Mouse (Mus musculus) liver, embryonic 14.5 days (tissue): Measurements from ENCODE around the gene Efna3. TPM values are rescaled to one million over a fixed set of nuclear protein-coding genes. Genes with fewer than 3 reads are reported as not detected.

ENCODE experiments used
- ATAC-seq: fragments of 200-750 bp; cut with Nextera tagmentation; 2 replicates; pipeline ENCODE4 v1.8.0; 2017; ENCODE audit warnings: moderate number of reproducible peaks, mild to moderate bottlenecking, moderate library complexity; ENCODE audit not compliant: insufficient read depth
- DNase-seq, 3 experiments: peaks; one replicate each; pipeline ENCODE4 v3.0.0-alpha.2; 2012 to 2013; ENCODE audit warnings: low read depth in 3 of 3, low spot score in 3 of 3
- H3K27ac ChIP-seq: fragments of 300-500 bp; sonication (generic); 2 replicates; pipeline ENCODE4 v1.5.1; 2014; ENCODE audit warnings: moderate library complexity, mild to moderate bottlenecking, control low read depth, inconsistent platforms
- H3K27me3 ChIP-seq: fragments of 300-500 bp; sonication (generic); 2 replicates; pipeline ENCODE4 v1.6.1; 2014; ENCODE audit warnings: mild to moderate bottlenecking, low read length, moderate library complexity; ENCODE audit not compliant: control insufficient read depth, insufficient read depth
- H3K36me3 ChIP-seq: fragments of 300-500 bp; sonication (generic); replicated peaks from 2 replicates; pipeline ENCODE4 v1.6.1; 2014; ENCODE audit warnings: low read depth; ENCODE audit not compliant: control insufficient read depth, insufficient read depth
- H3K4me1 ChIP-seq, 2 experiments: fragments of 200-500 bp in 1 of 2; fragments of 300-500 bp in 1 of 2; sonication (generic) in 1 of 2; replicated peaks; 2 replicates each; pipeline ENCODE4 v1.6.1; 2012 to 2014; ENCODE audit warnings: antibody characterized with exemption in 1 of 2, inconsistent platforms in 1 of 2, low read length in 1 of 2; ENCODE audit not compliant: control insufficient read depth in 2 of 2, insufficient read depth in 2 of 2
- H3K4me2 ChIP-seq: fragments of 300-500 bp; sonication (generic); 2 replicates; pipeline ENCODE4 v1.6.1; 2014; ENCODE audit warnings: low read depth, mild to moderate bottlenecking, control low read depth, moderate library complexity
- H3K4me3 ChIP-seq, 2 experiments: fragments of 200-500 bp in 1 of 2; fragments of 300-500 bp in 1 of 2; sonication (generic) in 1 of 2; 2 replicates each; pipeline ENCODE4 v1.5.1; 2012 to 2014; ENCODE audit warnings: low read depth in 2 of 2, low read length in 2 of 2, mild to moderate bottlenecking in 2 of 2, control low read depth in 1 of 2, inconsistent platforms in 1 of 2, moderate library complexity in 1 of 2; ENCODE audit not compliant: insufficient read depth in 1 of 2
- H3K9ac ChIP-seq: fragments of 300-500 bp; sonication (generic); replicated peaks from 2 replicates; pipeline ENCODE4 v1.6.1; 2014; ENCODE audit warnings: mild to moderate bottlenecking, control low read depth, moderate library complexity
- H3K9me3 ChIP-seq: fragments of 300-500 bp; sonication (generic); 2 replicates; pipeline ENCODE4 v1.6.1; 2016; ENCODE audit warnings: low read length, mixed read lengths; ENCODE audit not compliant: control insufficient read depth
- CTCF ChIP-seq: IDR thresholded peaks from 2 replicates; pipeline ENCODE4 v1.5.1; 2016; ENCODE audit warnings: antibody characterized with exemption, low read depth, control low read depth
- EP300 ChIP-seq: IDR thresholded peaks from 2 replicates; pipeline ENCODE4 v1.6.1; 2016; ENCODE audit warnings: antibody characterized with exemption, low read depth
- whole genome bisulfite sequencing: fragments of 180-500 bp; shearing (Covaris S2); extraction: QIAGEN DNeasy Blood & Tissue Kit; methylation state at CpG from one replicate; pipeline ENCODE4 v1.1.7; 2014; ENCODE audit not compliant: insufficient replicate concordance; 5-methylcytosine and 5-hydroxymethylcytosine counted together
- polyA plus RNA-seq, 2 experiments: library from polyadenylated mRNA; depleted of rRNA in 1 of 2; stranded (reverse) in 1 of 2; unstranded in 1 of 2; fragments of >200 nt; fragmentation: Nextera tagmentation in 1 of 2; extraction: Ambion mirVana in 1 of 2; gene quantifications; 2 replicates each; pipeline versions ENCODE4 v1.2.1 to v1.2.3; 2012 to 2014

The Efna3 gene
- polyA plus RNA-seq, 2 experiments = 0.05 to 0.06 TPM

GRCm38 (mm10) chr3:89293247-89293918, 29.4 kb downstream of the Efna3 start:
- Histone ChIP-seq H3K36me3 (no peaks in the 10 kb centered on the region), H3K4me2 (no peak overlapping the region), H3K9ac (no peak overlapping the region), H3K27ac (no peak overlapping the region), H3K4me1 (peaks cover 0 to 13% of the 10 kb centered on the region in 2 experiments; a peak in 2 of 4 replicates), H3K9me3 (no peaks in the 10 kb centered on the region), H3K27me3 (no peaks in the 10 kb centered on the region), H3K4me3 (no peak overlapping the region)
- TF ChIP-seq EP300 = no peak
- TF ChIP-seq CTCF = no peak
- DNase-seq = no peak
- WGBS = 69% methylated on average over 11 of the region's 11 CpGs
- peak; percentile 57 for ATAC-seq

DNA sequence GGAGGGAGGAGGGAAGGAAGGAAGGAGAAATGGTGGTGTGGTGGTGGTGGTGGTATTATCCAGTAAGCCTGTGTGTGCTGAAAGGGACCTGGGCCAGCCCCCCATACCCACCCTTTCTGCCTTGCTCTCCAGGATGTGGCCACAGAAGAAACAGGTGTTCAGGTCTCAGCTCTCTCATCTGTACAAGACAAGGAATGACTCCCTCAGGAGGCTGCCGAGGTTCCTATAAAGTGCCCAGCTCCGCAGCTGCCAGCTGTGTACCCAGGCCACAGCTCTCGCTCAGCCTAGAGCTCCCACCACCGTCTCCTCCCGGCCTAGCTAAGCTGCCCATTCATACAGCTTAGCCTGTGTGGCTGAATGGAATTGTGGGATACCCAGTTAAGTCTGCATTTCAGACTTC, 30.5 kb downstream of the Efna3 start:
- no peak overlapping the region for H3K4me2 ChIP-seq

GRCm38 (mm10) chr3:89291874-89292273, 30.9 kb downstream of the Efna3 start:
- Histone ChIP-seq H3K9me3 (no peaks in the 10 kb centered on the region), H3K4me1 (peaks cover 0 to 13% of the 10 kb centered on the region in 2 experiments; a peak in 2 of 4 replicates), H3K4me2 (no peak overlapping the region), H3K27me3 (no peaks in the 10 kb centered on the region), H3K9ac (no peak overlapping the region), H3K27ac (no peak overlapping the region), H3K36me3 (no peaks in the 10 kb centered on the region), H3K4me3 (no peak overlapping the region)
- WGBS = 21% methylated on average over 10 of the region's 10 CpGs
- no peak for ATAC-seq
- no peak for TF ChIP-seq CTCF
- no peak for TF ChIP-seq EP300
- no peak for DNase-seq

More for the DNA sequence above, 30.5 kb downstream of the Efna3 start:
- Histone ChIP-seq H3K36me3 (no peaks in the 10 kb centered on the region), H3K27ac (no peak overlapping the region), H3K4me3 (no peak overlapping the region), H3K9ac (no peak overlapping the region), H3K4me1 (peaks cover 0 to 13% of the 10 kb centered on the region in 2 experiments; a peak in 2 of 4 replicates), H3K27me3 (no peaks in the 10 kb centered on the region), H3K9me3 (no peaks in the 10 kb centered on the region)
- DNase-seq (no peak), ATAC-seq (no peak)
- TF ChIP-seq EP300 (no peak), CTCF (no peak)
- 61% methylated on average over 5 of the region's 5 CpGs for WGBS

GRCm38 (mm10) chr3:89288503-89288928, 34.2 kb downstream of the Efna3 start:
- WGBS = 43% methylated on average over 7 of the region's 7 CpGs
- ATAC-seq (no peak), DNase-seq (no peak)
- Histone ChIP-seq H3K9ac (no peak overlapping the region), H3K4me1 (0 out of 4 replicates have a peak, but pooled peaks cover 0 to 3% of the 10 kb centered on the region in 2 experiments), H3K4me2 (no peak overlapping the region), H3K4me3 (no peak overlapping the region), H3K27me3 (no peaks in the 10 kb centered on the region), H3K27ac (no peak overlapping the region), H3K36me3 (no peaks in the 10 kb centered on the region), H3K9me3 (no peaks in the 10 kb centered on the region)
- TF ChIP-seq CTCF (no peak), EP300 (no peak)

- no peaks in the 10 kb centered on the region for H3K4me1 ChIP-seq
- no peaks in the 10 kb centered on the region for H3K9me3 ChIP-seq
- 38% methylated on average over 5 of the region's 5 CpGs for WGBS
- DNase-seq (no peak), ATAC-seq (no peak)
- no peak for TF ChIP-seq CTCF
- TF ChIP-seq EP300 = no peak
- H3K36me3 ChIP-seq = no peaks in the 10 kb centered on the region
- no peak overlapping the region for H3K27ac ChIP-seq
- H3K27me3 ChIP-seq = no peaks in the 10 kb centered on the region
- H3K4me2 ChIP-seq = no peak overlapping the region
- no peak overlapping the region for H3K9ac ChIP-seq
- H3K4me3 ChIP-seq = no peak overlapping the region
Observed at GRCm38 (mm10) chr3:89287286-89287685, 35.5 kb downstream of the Efna3 start.
